Mouse (Mus musculus): Measurements from ENCODE around the gene Pcca.

DNA sequence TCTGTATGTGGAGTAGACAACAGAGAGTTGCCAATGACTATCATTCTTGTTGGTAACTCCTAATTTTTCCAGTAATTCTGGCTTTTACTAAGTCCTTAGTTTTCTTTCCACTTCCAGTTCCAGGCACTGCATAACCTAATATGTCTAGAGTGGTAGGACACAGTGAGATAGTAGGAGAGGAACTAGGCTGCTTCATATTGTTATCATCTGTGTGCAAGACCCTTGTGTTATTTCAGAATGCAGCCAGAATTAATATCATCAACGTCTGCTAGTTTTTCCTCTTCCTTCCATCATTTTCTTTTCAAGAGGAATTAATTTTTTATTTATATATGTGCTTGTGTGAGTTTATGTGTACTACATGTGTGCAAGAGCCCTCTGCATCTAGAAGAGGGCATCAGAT lies 114.1 kb downstream of the Pcca start:
- no peak for TF ChIP-seq CTCF (IDR thresholded peaks at IDR 0.05; ENCODE audit: low read depth, low read length)
- no peak for TF ChIP-seq POLR2A (IDR thresholded peaks at IDR 0.05; ENCODE audit: extremely low read depth, insufficient read depth, low read length)
